Mouse (Mus musculus): ENCODE data around the gene Rps6kb2.

GRCm38 (mm10) chr19:4203148-4203547 is 40.0 kb upstream of the Rps6kb2 start:
- TF ChIP-seq POLR2A (IDR thresholded peaks at IDR 0.05; ENCODE audit: control insufficient read depth, extremely low read depth, insufficient read depth, low read length, poor library complexity) (no peak), CTCF (IDR thresholded peaks at IDR 0.05; ENCODE audit: borderline replicate concordance, control insufficient read depth, extremely low read depth, insufficient read depth, low read length, poor library complexity) (no peak)

All from thymus, adult 2 months (tissue).